Mouse (Mus musculus): ENCODE results near the gene Ccdc3. TPM values are rescaled to one million over a fixed set of nuclear protein-coding genes. Genes with fewer than 3 reads are reported as not detected.
"Not testable (repeated sequence)": the region's sequence is repeated elsewhere in the genome, so short reads cannot be mapped to it uniquely, and the experiment has no call there.

The Ccdc3 gene
- total RNA-seq, 2 experiments from 2014 or later: 10.8 to 11.0 TPM

DNA sequence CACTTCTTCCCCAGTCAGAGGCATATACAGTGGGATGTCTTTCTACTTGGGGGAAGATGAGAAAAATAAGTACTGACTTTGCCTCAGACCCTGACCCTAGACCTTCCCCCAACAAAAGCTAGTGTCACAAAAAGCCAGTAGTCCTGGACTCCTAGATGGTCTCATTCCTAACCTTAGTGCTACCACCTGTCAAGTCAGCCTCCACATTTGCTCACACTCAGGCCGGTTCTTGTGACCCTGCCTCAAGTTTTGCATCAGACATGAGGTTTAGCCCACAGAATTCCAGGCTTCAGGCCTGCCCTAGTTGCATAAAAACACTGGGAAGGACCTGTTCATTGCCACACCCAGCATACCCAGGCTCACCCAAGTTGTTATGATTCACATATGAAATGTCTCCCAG, 67.4 kb downstream of the Ccdc3 start:
- DNase-seq (ENCODE audit: low spot score in 2 of 2): no peak

DNA sequence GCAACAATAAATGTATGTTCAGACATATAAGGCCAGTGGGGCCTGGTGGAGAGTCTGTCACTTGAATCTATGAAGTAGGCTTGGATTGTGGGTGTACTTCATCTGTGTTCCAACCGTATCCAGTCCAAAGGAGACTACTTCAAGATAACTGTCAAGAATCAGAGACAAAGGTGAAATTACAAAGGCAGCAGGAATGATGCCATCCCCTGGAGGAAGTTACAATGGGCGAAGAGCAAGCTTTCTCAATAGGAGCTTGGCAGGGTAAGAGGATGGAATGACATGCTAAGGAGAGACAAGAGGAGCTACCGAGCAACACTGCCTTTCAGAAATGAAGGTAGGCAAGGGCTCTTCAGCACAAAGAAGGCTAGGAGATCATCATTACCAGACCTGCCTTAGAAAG, 69.1 kb downstream of the Ccdc3 start:
- DNase-seq (ENCODE audit: low spot score in 2 of 2): no peak

DNA sequence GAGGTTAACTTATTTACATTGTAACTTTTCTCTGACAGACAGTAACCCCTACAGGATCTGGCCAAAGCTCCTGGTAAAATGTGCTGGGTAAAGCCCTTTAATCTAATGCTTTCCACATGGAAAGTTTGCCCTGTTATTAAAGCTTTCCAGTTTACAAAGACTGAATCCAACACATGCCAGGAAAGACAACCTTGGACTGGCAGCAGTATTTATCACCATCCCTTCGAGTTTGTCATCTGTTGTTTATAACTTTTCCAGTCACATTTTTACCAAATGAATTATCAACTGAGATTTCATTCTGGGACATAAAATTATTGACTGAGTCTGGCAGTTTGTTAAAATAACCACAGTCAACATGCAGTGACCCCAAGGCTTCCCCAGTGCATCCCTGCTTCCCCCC, 77.0 kb downstream of the Ccdc3 start:
- no peak for DNase-seq (ENCODE audit: low spot score in 2 of 2)

DNA sequence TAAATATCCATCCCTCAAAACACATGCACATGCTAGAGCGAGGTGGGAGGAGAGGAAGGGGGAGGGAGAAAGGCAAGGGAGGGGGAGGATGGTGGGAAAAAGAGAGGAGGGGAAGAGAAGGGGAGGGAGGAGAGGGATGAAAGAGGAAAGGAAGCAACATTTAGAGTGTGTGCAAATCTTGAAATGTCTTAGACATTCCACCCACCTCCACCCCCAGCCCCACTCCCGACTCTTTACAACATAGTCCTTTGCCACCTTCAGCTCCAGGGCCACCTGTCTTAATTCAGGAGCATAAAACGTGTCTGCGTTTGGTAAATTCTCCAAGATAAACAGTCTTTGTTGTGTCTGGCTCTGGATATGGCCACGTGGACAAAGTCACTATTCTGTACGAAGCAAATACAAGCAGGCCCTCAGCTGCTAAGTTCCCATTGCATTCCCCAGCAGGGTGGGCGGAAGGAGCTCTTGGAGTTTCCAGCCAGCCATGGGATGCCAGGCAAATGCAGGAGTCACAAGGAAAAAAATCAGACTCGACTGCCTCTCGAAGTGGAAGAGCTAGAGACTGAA, 77.8 kb downstream of the Ccdc3 start:
- no peak for DNase-seq (ENCODE audit: low spot score in 2 of 2)

DNA sequence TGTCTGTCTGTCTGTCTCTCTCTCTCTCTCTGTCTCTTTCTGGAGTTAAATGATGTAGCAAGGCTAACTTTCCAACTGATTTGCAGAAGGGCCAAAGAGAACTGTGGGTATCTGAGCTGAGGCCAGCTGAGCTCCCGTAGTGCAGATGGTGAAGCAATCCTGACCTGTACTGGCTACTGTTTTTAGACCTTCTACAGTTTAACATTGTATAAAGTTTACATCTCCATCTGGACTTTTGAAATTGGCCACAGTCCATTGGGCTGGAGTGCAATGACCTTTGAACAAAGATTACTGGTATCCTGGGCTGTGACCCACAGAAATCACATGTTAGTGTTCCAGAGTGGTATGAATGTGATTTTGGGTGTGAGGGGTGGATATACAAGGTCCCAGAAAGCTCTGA, 81.6 kb downstream of the Ccdc3 start:
- no peak for DNase-seq (ENCODE audit: low spot score in 2 of 2)

DNA sequence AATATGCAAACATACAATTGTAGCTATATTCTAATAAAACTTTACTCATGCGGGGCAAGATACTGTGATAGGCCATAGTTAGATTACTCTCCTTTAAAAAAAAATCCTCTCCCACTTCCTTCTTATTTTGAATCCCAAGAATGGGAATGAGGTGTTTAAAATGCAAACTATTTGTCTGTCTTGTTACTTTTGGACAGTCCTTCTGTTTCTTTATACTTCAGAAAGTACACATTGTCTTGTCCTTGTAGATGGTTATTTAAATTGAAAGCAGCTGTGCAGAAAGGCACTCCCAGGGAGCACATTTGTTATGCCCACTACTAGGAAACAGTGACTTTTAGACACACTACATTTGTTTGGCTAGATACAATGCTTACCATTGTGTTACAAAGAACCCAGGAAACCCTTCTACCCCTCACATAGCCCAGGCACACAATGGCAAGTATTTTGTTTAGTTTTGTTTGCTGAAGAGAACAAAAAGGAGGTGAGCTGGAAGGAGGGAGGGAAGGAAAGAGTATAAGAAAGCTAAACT, 82.3 kb downstream of the Ccdc3 start:
- DNase-seq (ENCODE audit: low spot score in 2 of 2): no peak

DNA sequence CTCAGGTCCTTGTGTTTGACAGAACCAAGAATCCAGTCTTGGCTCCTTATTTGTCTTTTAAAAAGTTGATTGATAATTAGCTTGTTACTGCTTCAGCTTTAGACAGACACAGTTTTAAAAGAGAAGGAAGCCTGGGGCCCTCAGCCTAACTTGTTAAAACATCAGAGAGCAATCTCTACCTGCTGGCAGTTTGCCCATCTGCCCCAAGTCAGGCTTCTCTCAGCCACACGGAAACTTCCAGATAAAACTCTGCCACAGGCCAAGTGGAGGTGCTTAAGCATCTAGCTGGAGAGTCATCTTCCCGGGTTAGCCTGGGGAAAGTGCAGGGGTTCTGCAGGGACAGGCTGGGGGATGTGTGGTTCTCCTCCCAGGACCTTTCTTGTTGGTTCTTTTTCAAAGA, 85.0 kb downstream of the Ccdc3 start:
- DNase-seq (ENCODE audit: low spot score in 2 of 2): no peak

DNA sequence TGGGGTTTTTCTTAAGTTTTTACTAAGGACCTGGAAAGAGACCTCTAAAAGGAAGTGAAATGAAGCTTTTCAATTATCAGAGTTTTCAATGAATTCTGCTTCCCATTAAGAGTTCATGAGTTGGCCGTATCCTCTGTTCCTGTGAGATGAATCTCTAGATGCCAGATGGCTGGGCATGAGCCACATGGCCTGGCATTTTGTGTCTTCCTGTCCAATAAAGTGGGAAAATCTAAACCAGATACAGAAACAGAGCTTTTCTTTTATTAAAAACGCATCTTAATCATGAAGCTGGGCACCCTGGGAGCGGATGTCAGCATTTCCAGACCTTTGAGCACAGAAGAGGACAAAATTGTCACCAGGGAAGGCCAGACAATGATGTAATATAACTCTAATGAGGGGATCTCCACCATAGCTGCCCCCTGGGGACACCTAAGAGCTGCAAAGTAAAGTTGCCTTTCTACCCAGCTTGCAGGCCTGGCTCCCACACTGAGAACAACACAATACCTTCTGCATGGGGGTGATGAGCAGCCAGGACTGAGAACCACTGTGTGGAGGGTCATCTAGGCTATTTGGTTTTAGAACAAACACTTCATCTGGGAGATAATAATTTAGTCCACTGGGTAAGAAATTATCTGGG, 99.4 kb downstream of the Ccdc3 start:
- DNase-seq (ENCODE audit: low spot score in 2 of 2): no peak

DNA sequence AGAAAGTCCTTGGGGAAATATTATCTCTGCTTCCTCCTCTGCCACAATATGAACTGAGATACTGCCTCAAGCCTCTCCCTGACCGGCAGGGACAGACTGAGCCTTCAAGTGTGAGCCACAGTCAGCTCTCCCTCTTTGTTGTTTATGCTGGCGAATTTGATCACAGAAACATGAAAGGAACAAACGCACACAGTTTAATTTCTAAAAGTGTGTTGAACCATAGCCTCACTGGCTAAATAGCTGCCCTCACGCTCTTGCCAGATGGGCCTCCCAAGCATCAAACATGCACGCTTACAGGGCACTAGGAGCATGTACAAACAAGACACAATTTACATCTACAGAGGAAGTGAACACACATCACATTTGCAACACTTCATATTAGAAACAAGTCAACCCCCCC, 100.3 kb downstream of the Ccdc3 start:
- DNase-seq (ENCODE audit: low spot score in 2 of 2): no peak

DNA sequence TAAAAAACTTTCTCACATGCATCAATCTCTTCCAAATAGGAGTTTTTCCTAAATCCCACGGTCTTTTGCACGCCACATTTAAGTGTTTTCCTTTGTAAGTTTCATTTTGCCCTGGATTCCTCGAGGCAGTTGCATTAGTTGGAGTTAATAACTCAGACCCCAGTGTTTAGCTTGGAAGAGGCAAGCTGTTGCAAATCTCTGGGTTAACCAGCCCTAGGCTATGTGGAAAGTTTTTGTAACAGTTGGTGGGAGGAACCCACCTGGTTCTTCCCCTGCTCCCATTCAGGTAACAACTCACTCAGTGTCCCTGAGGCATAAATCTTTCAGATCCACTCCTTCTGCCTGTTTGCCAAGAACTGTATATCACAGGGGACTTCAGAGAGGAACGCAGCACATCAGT, 101.9 kb downstream of the Ccdc3 start:
- DNase-seq (ENCODE audit: low spot score in 2 of 2): no peak

DNA sequence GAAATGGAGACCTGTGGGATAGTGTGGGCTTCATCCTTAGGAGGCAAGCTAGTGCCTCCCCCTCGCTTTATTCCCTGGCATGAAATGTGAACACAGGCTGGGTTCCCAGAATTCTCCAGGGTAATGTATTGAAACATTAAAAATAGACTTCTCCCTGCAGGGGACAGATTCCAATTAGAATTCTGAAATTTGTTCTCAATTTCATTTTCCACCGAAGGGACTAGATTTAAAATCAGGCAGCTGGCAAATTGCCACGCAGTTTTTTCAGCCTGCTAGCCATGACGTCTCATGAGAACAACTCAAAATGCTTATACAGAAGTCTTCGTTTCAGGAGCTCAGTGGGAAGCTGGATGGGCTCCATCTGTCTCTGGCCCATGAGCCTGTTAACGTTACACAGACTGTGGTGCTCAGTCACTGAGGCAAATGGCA, 103.9 kb downstream of the Ccdc3 start:
- peak; percentile 22 to 69 for DNase-seq (ENCODE audit: low spot score in 2 of 2)

DNA sequence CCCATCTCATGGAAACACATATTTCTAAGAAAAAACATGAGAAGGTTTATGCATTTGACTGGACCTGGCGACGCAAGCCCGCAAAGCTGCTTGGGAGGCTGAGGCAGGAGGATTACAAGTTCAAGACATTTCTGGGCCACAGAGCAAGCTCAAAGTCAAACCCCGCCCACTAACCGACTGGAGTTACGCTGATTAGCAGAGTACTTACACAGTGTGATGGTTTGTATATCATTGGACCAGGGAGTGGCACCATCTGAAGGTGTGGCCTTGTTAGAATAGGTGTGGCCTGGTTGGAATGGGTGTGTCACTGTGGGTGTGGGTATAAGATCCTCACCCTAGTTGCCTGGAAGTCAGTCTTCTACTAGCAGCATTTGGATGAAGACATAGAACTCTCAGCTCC, 111.6 kb downstream of the Ccdc3 start:
- not testable (repeated sequence) for DNase-seq (ENCODE audit: low spot score in 2 of 2)

DNA sequence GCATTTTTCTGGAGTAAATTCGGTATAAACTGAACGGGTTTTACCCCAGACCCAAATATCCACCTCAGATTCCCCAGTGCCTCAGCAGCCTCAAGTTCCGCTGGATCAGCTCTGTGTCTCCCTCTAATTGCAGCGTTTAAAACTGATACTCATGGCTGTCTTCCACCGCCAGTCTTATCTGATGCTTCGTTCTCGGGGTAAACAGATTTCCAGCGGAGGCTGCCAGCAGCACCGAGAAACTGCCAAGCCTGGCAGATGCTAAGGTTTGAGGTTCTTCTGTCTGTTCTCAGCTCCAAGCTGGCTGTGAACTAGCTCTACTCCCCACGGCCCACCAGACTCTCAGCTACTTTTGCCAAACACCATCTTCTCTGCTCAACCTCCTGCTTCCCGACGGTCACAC, 112.4 kb downstream of the Ccdc3 start:
- peak; percentile 21 to 58 for DNase-seq (ENCODE audit: low spot score in 2 of 2)

DNA sequence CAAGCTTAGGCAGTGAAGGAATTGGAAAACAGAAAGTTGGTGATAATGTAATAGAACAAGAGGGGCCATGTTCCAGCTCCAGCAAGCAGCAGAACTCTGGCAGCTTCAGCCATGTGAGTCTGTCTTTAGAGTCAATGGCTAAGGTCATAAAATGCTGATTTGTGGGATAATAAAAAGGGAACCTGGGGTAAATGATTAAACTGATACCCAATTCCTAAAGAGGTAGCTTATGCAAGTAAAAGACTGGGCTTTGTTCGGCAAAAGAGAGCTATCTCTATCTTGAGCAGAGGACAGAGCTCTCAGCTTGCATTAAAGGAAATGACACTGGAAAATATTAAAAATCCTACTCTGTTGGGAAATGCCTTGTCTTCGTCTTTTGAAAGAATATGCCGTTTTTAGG, 120.7 kb downstream of the Ccdc3 start:
- DNase-seq (ENCODE audit: low spot score in 2 of 2): no peak

DNA sequence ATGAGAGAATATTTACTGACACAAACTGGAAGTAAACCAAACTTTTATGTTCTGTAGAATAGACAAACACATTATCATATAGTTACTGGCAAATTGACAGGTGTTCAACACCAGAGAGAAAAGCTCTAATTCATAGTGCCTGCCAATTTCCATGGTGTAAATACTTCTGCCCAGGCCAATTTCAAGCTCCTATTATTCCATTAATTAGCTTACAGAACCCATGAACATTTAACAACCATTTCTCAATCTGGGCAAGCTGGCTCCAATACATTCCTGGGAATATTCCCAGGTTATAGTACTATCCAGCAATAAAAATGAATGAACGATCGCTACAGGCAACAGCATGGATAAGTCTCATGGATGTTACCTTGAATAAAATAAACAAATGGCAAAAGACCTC, 124.7 kb downstream of the Ccdc3 start:
- DNase-seq (ENCODE audit: low spot score in 2 of 2): no peak

DNA sequence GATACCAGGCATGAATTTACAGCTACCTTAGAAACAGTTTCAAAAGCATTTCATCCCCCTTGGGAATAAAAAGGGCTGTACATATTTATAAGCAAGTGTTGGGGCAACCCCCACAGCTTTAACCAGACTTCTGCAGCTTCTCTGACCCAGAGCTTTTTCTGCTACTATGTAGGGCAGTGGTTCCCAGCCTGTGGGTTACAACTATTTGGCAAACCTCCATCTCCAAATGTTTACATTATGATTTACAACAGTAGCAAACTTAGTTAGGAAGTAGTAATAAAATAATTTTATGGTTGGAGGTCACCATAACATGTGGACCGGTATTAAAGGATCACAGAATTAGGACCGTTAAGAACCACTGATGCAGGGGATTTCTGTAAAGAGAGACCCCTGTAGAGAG, 130.4 kb downstream of the Ccdc3 start:
- no peak for DNase-seq (ENCODE audit: low spot score in 2 of 2)

Other genes with a start within 250 kb of the Ccdc3 start
- gene Phyh, start 218.8 kb upstream of the Ccdc3 start, total RNA-seq (2021): 10 to 100 TPM; 31.9 to 36.5 TPM
- under 1 TPM in 1 of 2 experiments, not detected in 1; 0.52 TPM for gene Ucma, start 161.7 kb upstream of the Ccdc3 start, total RNA-seq (2021)
- 1 to 10 TPM; 6.6 to 9.2 TPM for gene Mcm10, start 125.0 kb upstream of the Ccdc3 start, total RNA-seq (2021)
- 10 to 100 TPM; 11.4 to 12.3 TPM for gene Optn, start 73.7 kb upstream of the Ccdc3 start, total RNA-seq (2021)

Measured in gastrocnemius, postnatal 4 days (tissue).